Mouse (Mus musculus) liver, postnatal 0 days (tissue): ENCODE measurements around the gene Lmna.

Source experiments
- CTCF ChIP-seq: sonication (generic); IDR thresholded peaks from 2 replicates; pipeline ENCODE4 v1.5.1; 2016; ENCODE audit warnings: antibody characterized with exemption, low read depth
- EP300 ChIP-seq: IDR thresholded peaks from 2 replicates; pipeline ENCODE4 v1.6.1; 2016; ENCODE audit warnings: antibody characterized with exemption, low read depth, mild to moderate bottlenecking

- TF ChIP-seq CTCF = no peak
- TF ChIP-seq EP300 = no peak
These were observed 30.3 kb upstream of the Lmna start for GRCm38 (mm10) chr3:88540085-88540484.
